Mouse (Mus musculus) erythroblast, embryonic 14.5 days (primary cell): ENCODE measurements at regions not wholly inside any gene's neighbourhood (a gene's known extent, or its start where the extent isn't known, plus 50 kb on each side); places are given as distances from the start of the nearest gene placed in this dataset.

ENCODE experiments used
- H3K27me3 ChIP-seq: 2 replicates; pipeline ENCODE4 v1.6.1; 2012; ENCODE audit warnings: inconsistent platforms; ENCODE audit not compliant: control insufficient read depth
- H3K36me3 ChIP-seq: 2 replicates; pipeline ENCODE4 v1.6.1; 2012; ENCODE audit warnings: mild to moderate bottlenecking, inconsistent platforms; ENCODE audit not compliant: control insufficient read depth
- H3K4me1 ChIP-seq: 2 replicates; pipeline ENCODE4 v1.6.1; 2012; ENCODE audit warnings: inconsistent platforms; ENCODE audit not compliant: control insufficient read depth
- H3K4me3 ChIP-seq: replicated peaks from 2 replicates; pipeline ENCODE3; 2012; ENCODE audit warnings: moderate library complexity, mild to moderate bottlenecking, inconsistent platforms
- H3K9me3 ChIP-seq: 2 replicates; pipeline ENCODE4 v1.6.1; 2012; ENCODE audit warnings: low read length, inconsistent platforms, mixed read lengths; ENCODE audit not compliant: control insufficient read depth
- GATA1 ChIP-seq: IDR thresholded peaks from 2 replicates; pipeline ENCODE4 v1.6.1; 2012; ENCODE audit warnings: low read length, inconsistent platforms, mixed read lengths
- TAL1 ChIP-seq: IDR thresholded peaks from 3 replicates; pipeline ENCODE4 v1.6.1; 2012; ENCODE audit warnings: low read length, inconsistent platforms, mixed read lengths

GRCm38 (mm10) chr11:64599178-64599577 lies 162.7 kb upstream of the F930015N05Rik start:
- no peaks in the 10 kb centered on the region for H3K27me3 ChIP-seq
- no peaks in the 10 kb centered on the region for H3K36me3 ChIP-seq
- H3K4me3 ChIP-seq = no peak overlapping the region
- H3K4me1 ChIP-seq = no peaks in the 10 kb centered on the region
- TF ChIP-seq GATA1 = no peak
- TF ChIP-seq TAL1 = no peak
- H3K9me3 ChIP-seq = no peaks in the 10 kb centered on the region

DNA sequence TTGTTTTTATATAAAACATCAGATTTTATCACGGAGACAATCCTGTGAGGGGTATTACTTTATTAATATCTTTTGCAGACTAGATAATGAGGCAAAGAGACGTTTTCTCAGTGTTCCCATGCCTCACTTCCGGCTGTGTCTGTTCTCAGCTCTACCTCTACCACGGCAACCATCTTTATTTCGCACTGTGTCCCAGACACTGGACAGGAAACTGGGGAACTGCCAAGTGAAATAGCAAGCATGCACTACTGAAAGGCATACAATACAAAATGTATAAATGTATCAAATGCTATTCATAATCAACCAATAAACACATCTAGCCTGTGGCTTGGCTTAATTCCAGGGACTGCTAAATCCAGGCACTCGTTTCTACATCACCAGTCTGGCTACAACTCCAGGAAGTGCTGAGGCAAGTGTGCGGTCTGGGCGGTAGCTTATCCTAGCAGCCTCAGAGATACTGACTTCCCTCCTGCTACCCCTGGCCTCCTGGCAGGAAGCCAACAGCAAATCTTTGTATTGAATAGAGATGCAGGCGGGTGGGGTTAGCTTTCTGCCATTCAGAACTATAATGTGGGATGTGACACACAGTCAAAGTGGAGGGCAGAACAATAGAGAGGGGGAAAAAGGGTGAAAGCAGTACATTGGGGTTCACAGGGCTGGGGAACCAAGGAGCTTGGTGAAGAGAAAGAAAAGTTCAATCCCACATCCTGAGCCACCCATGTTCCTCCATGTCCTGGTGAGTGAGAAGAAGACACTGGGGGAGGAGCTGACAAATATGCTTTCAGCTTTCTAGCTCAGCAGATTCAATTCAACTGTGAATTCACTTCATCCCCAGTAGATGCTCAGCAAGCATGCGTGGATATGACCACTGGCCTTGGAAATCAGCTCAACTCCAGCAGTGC lies 164.0 kb upstream of the F930015N05Rik start:
- no peaks in the 10 kb centered on the region for H3K36me3 ChIP-seq
- TF ChIP-seq TAL1 (no peak), GATA1 (no peak)
- no peaks in the 10 kb centered on the region for H3K4me1 ChIP-seq
- H3K27me3 ChIP-seq = no peaks in the 10 kb centered on the region
- H3K9me3 ChIP-seq = no peaks in the 10 kb centered on the region
- no peak overlapping the region for H3K4me3 ChIP-seq

GRCm38 (mm10) chr11:64609043-64609442 lies 172.6 kb upstream of the F930015N05Rik start:
- no peaks in the 10 kb centered on the region for H3K9me3 ChIP-seq
- no peaks in the 10 kb centered on the region for H3K4me1 ChIP-seq

GRCm38 (mm10) chr11:64610724-64611123 lies 174.3 kb upstream of the F930015N05Rik start:
- H3K36me3 ChIP-seq = no peaks in the 10 kb centered on the region
- H3K9me3 ChIP-seq = no peaks in the 10 kb centered on the region
- no peak overlapping the region for H3K4me3 ChIP-seq
- H3K4me1 ChIP-seq = no peaks in the 10 kb centered on the region
- no peaks in the 10 kb centered on the region for H3K27me3 ChIP-seq
- no peak for TF ChIP-seq TAL1
- no peak for TF ChIP-seq GATA1

More at GRCm38 (mm10) chr11:64609043-64609442, 172.6 kb upstream of the F930015N05Rik start:
- no peak for TF ChIP-seq TAL1
- no peak for TF ChIP-seq GATA1
- H3K4me3 ChIP-seq = no peak overlapping the region
- no peaks in the 10 kb centered on the region for H3K36me3 ChIP-seq
- H3K27me3 ChIP-seq = no peaks in the 10 kb centered on the region

DNA sequence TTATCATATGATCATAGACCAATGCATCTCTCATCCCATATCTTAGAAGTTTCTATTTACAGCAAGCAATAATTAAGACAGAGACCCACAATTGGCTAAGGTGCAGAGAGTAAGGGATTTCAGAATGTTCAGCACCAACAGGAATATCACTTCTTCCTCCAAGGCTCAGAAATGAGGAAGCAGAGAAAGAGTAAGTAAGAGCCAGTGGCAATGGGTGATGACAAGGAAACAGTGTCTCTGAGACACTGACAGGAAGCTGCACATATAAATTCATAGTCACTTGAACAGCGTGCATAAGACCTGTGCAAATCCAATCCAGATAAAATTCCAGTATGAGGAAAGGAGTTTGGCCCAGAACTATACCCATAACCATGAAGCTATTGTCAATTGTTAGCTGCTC lies 178.7 kb upstream of the F930015N05Rik start:
- TF ChIP-seq TAL1 (no peak), GATA1 (no peak)
- H3K36me3 ChIP-seq = no peaks in the 10 kb centered on the region
- no peaks in the 10 kb centered on the region for H3K4me1 ChIP-seq
- no peak overlapping the region for H3K4me3 ChIP-seq
- no peaks in the 10 kb centered on the region for H3K9me3 ChIP-seq
- no peaks in the 10 kb centered on the region for H3K27me3 ChIP-seq

- H3K36me3 ChIP-seq = no peaks in the 10 kb centered on the region
- TF ChIP-seq TAL1 (no peak), GATA1 (no peak)
Observed at GRCm38 (mm10) chr11:64618631-64619385, 182.4 kb upstream of the F930015N05Rik start.

DNA sequence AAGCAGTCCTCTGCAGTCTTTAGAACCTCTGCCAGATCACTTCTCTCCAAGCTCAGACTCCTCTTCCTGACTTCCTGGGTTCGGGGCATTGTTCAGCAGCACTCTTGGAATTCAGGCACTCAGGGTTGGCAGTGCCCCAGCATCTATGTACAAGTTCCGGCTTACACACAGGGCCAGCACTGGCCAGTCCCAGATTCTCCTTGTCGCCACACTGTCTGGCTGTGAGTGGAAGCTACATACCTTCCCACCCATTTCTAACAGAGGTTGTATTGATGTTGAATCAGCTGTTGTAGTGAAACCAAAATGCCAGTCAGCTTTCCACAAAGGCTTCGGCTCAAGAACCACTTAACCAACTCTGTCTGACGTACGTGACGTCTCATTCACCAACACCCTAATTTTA lies 190.7 kb upstream of the F930015N05Rik start:
- H3K27me3 ChIP-seq = no peaks in the 10 kb centered on the region
- no peaks in the 10 kb centered on the region for H3K9me3 ChIP-seq
- TF ChIP-seq GATA1 = no peak
- no peak for TF ChIP-seq TAL1
- H3K36me3 ChIP-seq = no peaks in the 10 kb centered on the region
- no peak overlapping the region for H3K4me3 ChIP-seq
- no peaks in the 10 kb centered on the region for H3K4me1 ChIP-seq

More at GRCm38 (mm10) chr11:64618631-64619385, 182.4 kb upstream of the F930015N05Rik start:
- Histone ChIP-seq H3K4me1 (no peaks in the 10 kb centered on the region), H3K4me3 (no peak overlapping the region), H3K27me3 (no peaks in the 10 kb centered on the region), H3K9me3 (no peaks in the 10 kb centered on the region)

- Histone ChIP-seq H3K4me3 (no peak overlapping the region), H3K27me3 (no peaks in the 10 kb centered on the region), H3K9me3 (no peaks in the 10 kb centered on the region), H3K4me1 (no peaks in the 10 kb centered on the region), H3K36me3 (no peaks in the 10 kb centered on the region)
- no peak for TF ChIP-seq GATA1
- no peak for TF ChIP-seq TAL1
Observed at GRCm38 (mm10) chr11:64640947-64641346, 204.5 kb upstream of the F930015N05Rik start.

GRCm38 (mm10) chr11:64643171-64643570 lies 206.7 kb upstream of the F930015N05Rik start:
- no peaks in the 10 kb centered on the region for H3K9me3 ChIP-seq
- no peaks in the 10 kb centered on the region for H3K36me3 ChIP-seq
- no peaks in the 10 kb centered on the region for H3K4me1 ChIP-seq
- TF ChIP-seq TAL1 (no peak), GATA1 (no peak)
- no peaks in the 10 kb centered on the region for H3K27me3 ChIP-seq
- no peak overlapping the region for H3K4me3 ChIP-seq
